Mouse (Mus musculus): ENCODE data around the gene Gnl1.
"Not testable (repeated sequence)": the region's sequence is repeated elsewhere in the genome, so short reads cannot be mapped to it uniquely, and the experiment has no call there.

The Gnl1 gene

GRCm38 (mm10) chr17:35979401-35980362 lies at the start of gene Gnl1, which contains the start of gene Prr3:
Gene Gnl1 (plus strand): TSS chr17:35979851.
Gene Prr3 (minus strand): TSS chr17:35980236.
- peak; percentile 76 to 79 for DNase-seq (ENCODE audit: low read depth in 2 of 2, low spot score in 2 of 2)

- DNase-seq (ENCODE audit: low read depth in 2 of 2, low spot score in 2 of 2), result no peak
These were observed 49.0 kb upstream of the Gnl1 start for GRCm38 (mm10) chr17:35930627-35931026.

GRCm38 (mm10) chr17:35932608-35933007 lies 47.0 kb upstream of the Gnl1 start:
- DNase-seq (ENCODE audit: low read depth in 2 of 2, low spot score in 2 of 2), result no peak

- not testable (repeated sequence) for DNase-seq (ENCODE audit: low read depth in 2 of 2, low spot score in 2 of 2)
These were observed 43.9 kb upstream of the Gnl1 start for GRCm38 (mm10) chr17:35935763-35936162.

GRCm38 (mm10) chr17:35937700-35938348 lies 41.8 kb upstream of the Gnl1 start:
- DNase-seq (ENCODE audit: low read depth in 2 of 2, low spot score in 2 of 2), result peak; percentile 33 to 51

GRCm38 (mm10) chr17:35939108-35939507 lies 40.5 kb upstream of the Gnl1 start:
- no peak for DNase-seq (ENCODE audit: low read depth in 2 of 2, low spot score in 2 of 2)

GRCm38 (mm10) chr17:35939941-35940340 lies 39.7 kb upstream of the Gnl1 start:
- no peak for DNase-seq (ENCODE audit: low read depth in 2 of 2, low spot score in 2 of 2)

- not testable (repeated sequence) for DNase-seq (ENCODE audit: low read depth in 2 of 2, low spot score in 2 of 2)
These were observed 28.7 kb upstream of the Gnl1 start for GRCm38 (mm10) chr17:35950946-35951345.

- DNase-seq (ENCODE audit: low read depth in 2 of 2, low spot score in 2 of 2), result not testable (repeated sequence)
These were observed 27.1 kb upstream of the Gnl1 start for GRCm38 (mm10) chr17:35952559-35952958.

- DNase-seq (ENCODE audit: low read depth in 2 of 2, low spot score in 2 of 2), result no peak
These were observed 25.0 kb upstream of the Gnl1 start for GRCm38 (mm10) chr17:35954665-35955064.

- no peak for DNase-seq (ENCODE audit: low read depth in 2 of 2, low spot score in 2 of 2)
These were observed 21.0 kb upstream of the Gnl1 start for GRCm38 (mm10) chr17:35958533-35959223.

GRCm38 (mm10) chr17:35963279-35963678 lies 16.4 kb upstream of the Gnl1 start:
- DNase-seq (ENCODE audit: low read depth in 2 of 2, low spot score in 2 of 2), result no peak

GRCm38 (mm10) chr17:35967621-35968020 lies 12.0 kb upstream of the Gnl1 start:
- no peak for DNase-seq (ENCODE audit: low read depth in 2 of 2, low spot score in 2 of 2)

GRCm38 (mm10) chr17:35969418-35970389 lies 9.9 kb upstream of the Gnl1 start, which contains the start of gene Abcf1:
Gene Abcf1 (minus strand): TSS chr17:35969761.
- DNase-seq (ENCODE audit: low read depth in 2 of 2, low spot score in 2 of 2), result peak; percentile 99 to 100

- DNase-seq (ENCODE audit: low read depth in 2 of 2, low spot score in 2 of 2), result no peak
These were observed 7.5 kb upstream of the Gnl1 start for GRCm38 (mm10) chr17:35972131-35972530.

- no peak for DNase-seq (ENCODE audit: low read depth in 2 of 2, low spot score in 2 of 2)
These were observed 745 bp upstream of the Gnl1 start for GRCm38 (mm10) chr17:35978811-35979400.

GRCm38 (mm10) chr17:35980363-35980754 lies 708 bp downstream of the Gnl1 start:
- DNase-seq (ENCODE audit: low read depth in 2 of 2, low spot score in 2 of 2), result peak in 1 of 2 experiments; percentile 43

GRCm38 (mm10) chr17:35981776-35982175 lies 2.1 kb downstream of the Gnl1 start:
- DNase-seq (ENCODE audit: low read depth in 2 of 2, low spot score in 2 of 2), result no peak

GRCm38 (mm10) chr17:35991781-35992180 lies 12.1 kb downstream of the Gnl1 start:
- DNase-seq (ENCODE audit: low read depth in 2 of 2, low spot score in 2 of 2), result no peak

GRCm38 (mm10) chr17:35993675-35994074 lies 14.0 kb downstream of the Gnl1 start:
- DNase-seq (ENCODE audit: low read depth in 2 of 2, low spot score in 2 of 2), result peak; percentile 81 to 84

All from CD8-positive naive resting alpha-beta T cell, adult 2 months (primary cell).